10 mouse cellular contexts compared by ENCODE assay signal in genomic region chr5:96965029-96965403, GRCm38 (mm10). TPM values are rescaled to one million over a fixed set of nuclear protein-coding genes. Genes with fewer than 3 reads are reported as not detected.
A peak's percentile ranks its signal among the peaks of the same experiment; 100 is the strongest.
DNase-seq lines count a peak whose midpoint lies in the region; ATAC-seq and TF ChIP-seq lines count a peak whose summit lies in the region.
"Had no signal": no experiment of that assay in that cellular context is flagged by ENCODE, and none has a peak within 500 bp of the region (broad histone marks: within the 10 kb centered on the region; RNA-seq: fewer than 3 reads in every experiment).

No protein-coding gene starts in this region.

- TF ChIP-seq CTCF in stomach, postnatal 0 days (IDR thresholded peaks at IDR 0.05; ENCODE audit: low read depth), result no peak

- H3K4me2 ChIP-seq in heart, embryonic 11.5 days, result peak overlapping the region; percentile 64
- H3K4me2 ChIP-seq in limb, embryonic 13.5 days (replicated peaks), result peak overlapping the region; percentile 53
- H3K4me2 ChIP-seq in stomach, postnatal 0 days (replicated peaks; ENCODE audit: low read depth), result peak overlapping the region; percentile 45; the same call in 1 of the 2 replicates

- no peak for ATAC-seq in heart, embryonic 11.5 days (replicated peaks; ENCODE audit: insufficient number of reproducible peaks, low FRiP score, low TSS enrichment)
- ATAC-seq in limb, embryonic 13.5 days (ENCODE audit: low FRiP score, low read depth), result no peak
- ATAC-seq in stomach, postnatal 0 days (ENCODE audit: low FRiP score, low TSS enrichment), result no peak

- H3K4me3 ChIP-seq in heart, embryonic 11.5 days (ENCODE audit: low read depth, low read length), result no peak overlapping the region
- no peak overlapping the region for H3K4me3 ChIP-seq in limb, embryonic 13.5 days
- H3K4me3 ChIP-seq in stomach, postnatal 0 days (ENCODE audit: low read depth, low read length), result no peak overlapping the region
- H3K4me3 ChIP-seq: erythroblast, embryonic 14.5 days had no signal

- no peaks in the 10 kb centered on the region for H3K27me3 ChIP-seq in heart, embryonic 11.5 days (ENCODE audit: control insufficient read depth, insufficient read depth, low read length)
- H3K27me3 ChIP-seq in limb, embryonic 13.5 days, result no peaks in the 10 kb centered on the region
- no peaks in the 10 kb centered on the region for H3K27me3 ChIP-seq in stomach, postnatal 0 days (ENCODE audit: control insufficient read depth, insufficient read depth, low read length)

- no peak for TF ChIP-seq EP300 in stomach, postnatal 0 days (optimal IDR thresholded peaks at IDR 0.05)

- peaks cover 6% of the 10 kb centered on the region; the same call in 1 of the 2 replicates for H3K4me1 ChIP-seq in heart, embryonic 11.5 days (ENCODE audit: control insufficient read depth, insufficient read depth, low read length)
- peaks cover 23% of the 10 kb centered on the region for H3K4me1 ChIP-seq in limb, embryonic 13.5 days
- no peaks in the 10 kb centered on the region; the same call in 1 of the 2 replicates for H3K4me1 ChIP-seq in stomach, postnatal 0 days (replicated peaks; ENCODE audit: control insufficient read depth, insufficient read depth)

- H3K36me3 ChIP-seq in heart, embryonic 11.5 days (ENCODE audit: control insufficient read depth, insufficient read depth, low read length), result no peaks in the 10 kb centered on the region
- H3K36me3 ChIP-seq in limb, embryonic 13.5 days, result no peaks in the 10 kb centered on the region
- H3K36me3 ChIP-seq in stomach, postnatal 0 days (ENCODE audit: control insufficient read depth, insufficient read depth, low read length), result no peaks in the 10 kb centered on the region

- no peaks in the 10 kb centered on the region for H3K9me3 ChIP-seq in heart, embryonic 11.5 days (replicated peaks; ENCODE audit: control insufficient read depth, low read length)
- no peaks in the 10 kb centered on the region for H3K9me3 ChIP-seq in limb, embryonic 13.5 days
- no peaks in the 10 kb centered on the region for H3K9me3 ChIP-seq in stomach, postnatal 0 days (ENCODE audit: control insufficient read depth, low read length)

- intact Hi-C loops in heart, postnatal 25 days (cut with DNase I), result no loop called here

- no peak overlapping the region for H3K9ac ChIP-seq in heart, embryonic 11.5 days (ENCODE audit: low read depth, low read length)
- no peak overlapping the region for H3K9ac ChIP-seq in limb, embryonic 13.5 days
- H3K9ac ChIP-seq in stomach, postnatal 0 days (ENCODE audit: low read length), result no peak overlapping the region

- H3K27ac ChIP-seq in heart, embryonic 11.5 days (ENCODE audit: low read depth, low read length), result no peak overlapping the region
- H3K27ac ChIP-seq in limb, embryonic 13.5 days, result no peak overlapping the region
- peak overlapping the region; percentile 61; the same call in 1 of the 2 replicates for H3K27ac ChIP-seq in stomach, postnatal 0 days (replicated peaks)

- no peak for DNase-seq in heart, postnatal 25 days (ENCODE audit: low spot score)
- DNase-seq in urinary bladder, adult 18-20 months (ENCODE audit: low spot score in 2 of 2), result peak; percentile 11 to 16
- DNase-seq in urinary bladder, postnatal 4 days (ENCODE audit: low spot score in 2 of 2), result no peak
- no peak for DNase-seq in stomach, postnatal 0 days (ENCODE audit: low spot score)
- no peak for DNase-seq in right cerebral cortex, postnatal 10 days (ENCODE audit: low spot score in 2 of 2)
- no peak for DNase-seq in right cerebral cortex, postnatal 25 days
- DNase-seq: adrenal gland, postnatal 10 days had no signal

- WGBS in heart, embryonic 11.5 days (ENCODE audit: insufficient replicate concordance), result 61% methylated on average over 2 of the region's 2 CpGs
- 47% methylated on average over 2 of the region's 2 CpGs for WGBS in limb, embryonic 13.5 days
- 46% methylated on average over 2 of the region's 2 CpGs for WGBS in stomach, postnatal 0 days

RNA-seq across cellular contexts. Expression of gene Bmp2k, which starts 32.5 kb away (rescaled TPM):
- 10.0 and 12.7 TPM in 2 replicates for polyA plus RNA-seq in heart, embryonic 11.5 days (2014; fragmentation: Nextera tagmentation; extraction: Ambion mirVana)
- total RNA-seq in heart, postnatal 25 days (2021), result 10 to 100 TPM in 1 of 2 experiments, 1 to 10 TPM in 1; 8.4 to 10.4 TPM
- polyA plus RNA-seq in limb, embryonic 13.5 days (2015; fragmentation: Nextera tagmentation; extraction: Ambion mirVana), result 7.9 and 8.2 TPM in 2 replicates
- 10.6 and 11.9 TPM in 2 replicates for polyA plus RNA-seq in stomach, postnatal 0 days (2015; fragmentation: Nextera tagmentation; extraction: Ambion mirVana)

Comparison
In these comparisons a context has a peak if more than half of its experiments do, and no peak if none do; other contexts are left out.
1. DNase-seq: peak in urinary bladder, adult 18-20 months (2 of 2); none in heart, postnatal 25 days (single experiment), urinary bladder, postnatal 4 days (0 of 2), stomach, postnatal 0 days (single experiment), right cerebral cortex, postnatal 10 days (0 of 2) and right cerebral cortex, postnatal 25 days (single experiment).
2. Peak in every context shown above with its lines, with median percentiles within 50 percentile points of each other: H3K4me2 ChIP-seq.